Mouse (Mus musculus) lung, embryonic 16.5 days (tissue): Measurements from ENCODE around the gene Gm5108. TPM values are rescaled to one million over a fixed set of nuclear protein-coding genes. Genes with fewer than 3 reads are reported as not detected.

Experiments used
- ATAC-seq: fragments of 200-750 bp; cut with Nextera tagmentation; 2 replicates; pipeline ENCODE4 v1.8.0; 2017; ENCODE audit warnings: low read depth, mild to moderate bottlenecking, moderate library complexity
- H3K27ac ChIP-seq: fragments of 300-500 bp; sonication (generic); 2 replicates; pipeline ENCODE4 v1.5.1; 2014; ENCODE audit warnings: mild to moderate bottlenecking, control low read depth, low read length
- H3K27me3 ChIP-seq: fragments of 300-500 bp; sonication (generic); 2 replicates; pipeline ENCODE4 v1.6.1; 2014; ENCODE audit warnings: low read depth, low read length, mixed read lengths; ENCODE audit not compliant: control insufficient read depth, insufficient read depth
- H3K36me3 ChIP-seq: fragments of 300-500 bp; sonication (generic); 2 replicates; pipeline ENCODE4 v1.6.1; 2014; ENCODE audit warnings: low read length; ENCODE audit not compliant: control insufficient read depth, insufficient read depth
- H3K4me1 ChIP-seq: fragments of 300-500 bp; sonication (generic); replicated peaks from 2 replicates; pipeline ENCODE4 v1.6.1; 2014; ENCODE audit warnings: low read length, mixed read lengths; ENCODE audit not compliant: control insufficient read depth, insufficient read depth
- H3K4me2 ChIP-seq: fragments of 300-500 bp; sonication (generic); 2 replicates; pipeline ENCODE4 v1.6.1; 2014; ENCODE audit warnings: low read depth, low read length, control low read depth
- H3K4me3 ChIP-seq: fragments of 300-500 bp; sonication (generic); 2 replicates; pipeline ENCODE4 v1.5.1; 2014; ENCODE audit warnings: mild to moderate bottlenecking, low read length, control low read depth
- H3K9ac ChIP-seq: fragments of 300-500 bp; sonication (generic); 2 replicates; pipeline ENCODE4 v1.6.1; 2014; ENCODE audit warnings: low read length, control low read depth
- H3K9me3 ChIP-seq: fragments of 300-500 bp; sonication (generic); 2 replicates; pipeline ENCODE4 v1.6.1; 2016; ENCODE audit warnings: low read length; ENCODE audit not compliant: control insufficient read depth
- WGBS: fragments of 180-500 bp; shearing (Covaris S2); extraction: QIAGEN DNeasy Blood & Tissue Kit; methylation state at CpG from one replicate; pipeline ENCODE4 v1.1.7; 2014; 5-methylcytosine and 5-hydroxymethylcytosine counted together
- polyA plus RNA-seq: library from polyadenylated mRNA; unstranded; fragments of >200 nt; fragmentation: Nextera tagmentation; extraction: Ambion mirVana; gene quantifications from 2 replicates; pipeline ENCODE4 v1.2.1, GENCODE M21; 2015

Gm5108 gene
- polyA plus RNA-seq, 1 experiment from 2014 or later: not detected

- H3K27me3 ChIP-seq: no peaks in the 10 kb centered on the region
- no peak overlapping the region for H3K4me2 ChIP-seq
- H3K4me1 ChIP-seq: no peaks in the 10 kb centered on the region
- no peaks in the 10 kb centered on the region for H3K9me3 ChIP-seq
- H3K27ac ChIP-seq: no peak overlapping the region
- 91% methylated on average over 5 of the region's 5 CpGs for WGBS
- H3K36me3 ChIP-seq: no peaks in the 10 kb centered on the region
- ATAC-seq: no peak
- H3K9ac ChIP-seq: no peak overlapping the region
- no peak overlapping the region for H3K4me3 ChIP-seq
Measured at GRCm38 (mm10) chr5:67948074-67948473, 6.6 kb downstream of the Gm5108 start.

- no peak overlapping the region for H3K4me3 ChIP-seq
- H3K9ac ChIP-seq: no peak overlapping the region
- H3K4me2 ChIP-seq: no peak overlapping the region
- no peaks in the 10 kb centered on the region for H3K36me3 ChIP-seq
- H3K27ac ChIP-seq: no peak overlapping the region
- H3K9me3 ChIP-seq: no peaks in the 10 kb centered on the region
- no peaks in the 10 kb centered on the region for H3K4me1 ChIP-seq
- H3K27me3 ChIP-seq: no peaks in the 10 kb centered on the region
- no peak for ATAC-seq
- 66% methylated on average over 4 of the region's 4 CpGs for WGBS
Measured at GRCm38 (mm10) chr5:67954097-67954496, 12.6 kb downstream of the Gm5108 start.

DNA sequence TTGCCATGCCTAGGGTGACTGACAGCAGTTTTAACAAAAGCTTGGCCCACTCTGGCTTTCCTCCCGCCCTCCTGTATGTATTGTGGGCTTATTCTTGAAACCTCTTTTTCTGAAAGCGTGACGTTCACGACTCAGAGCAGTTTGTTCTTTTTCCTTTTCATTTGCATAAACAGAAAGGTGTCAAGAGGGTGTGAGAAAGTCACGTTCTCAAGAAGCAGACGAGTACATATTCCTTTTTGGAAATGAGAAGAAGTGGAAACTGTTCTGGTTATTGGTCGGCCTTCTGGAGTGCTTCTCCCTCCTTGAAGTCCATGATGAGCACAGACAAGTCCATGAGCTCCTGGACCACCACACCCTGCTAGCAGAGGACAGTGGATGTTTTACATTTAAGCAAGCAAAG, 14.0 kb downstream of the Gm5108 start:
- Histone ChIP-seq H3K4me2 (no peak overlapping the region), H3K9me3 (no peaks in the 10 kb centered on the region), H3K4me1 (no peaks in the 10 kb centered on the region), H3K27ac (no peak overlapping the region), H3K36me3 (no peaks in the 10 kb centered on the region), H3K27me3 (no peaks in the 10 kb centered on the region), H3K4me3 (no peak overlapping the region), H3K9ac (no peak overlapping the region)
- WGBS: 58% methylated on average over 7 of the region's 7 CpGs
- no peak for ATAC-seq

DNA sequence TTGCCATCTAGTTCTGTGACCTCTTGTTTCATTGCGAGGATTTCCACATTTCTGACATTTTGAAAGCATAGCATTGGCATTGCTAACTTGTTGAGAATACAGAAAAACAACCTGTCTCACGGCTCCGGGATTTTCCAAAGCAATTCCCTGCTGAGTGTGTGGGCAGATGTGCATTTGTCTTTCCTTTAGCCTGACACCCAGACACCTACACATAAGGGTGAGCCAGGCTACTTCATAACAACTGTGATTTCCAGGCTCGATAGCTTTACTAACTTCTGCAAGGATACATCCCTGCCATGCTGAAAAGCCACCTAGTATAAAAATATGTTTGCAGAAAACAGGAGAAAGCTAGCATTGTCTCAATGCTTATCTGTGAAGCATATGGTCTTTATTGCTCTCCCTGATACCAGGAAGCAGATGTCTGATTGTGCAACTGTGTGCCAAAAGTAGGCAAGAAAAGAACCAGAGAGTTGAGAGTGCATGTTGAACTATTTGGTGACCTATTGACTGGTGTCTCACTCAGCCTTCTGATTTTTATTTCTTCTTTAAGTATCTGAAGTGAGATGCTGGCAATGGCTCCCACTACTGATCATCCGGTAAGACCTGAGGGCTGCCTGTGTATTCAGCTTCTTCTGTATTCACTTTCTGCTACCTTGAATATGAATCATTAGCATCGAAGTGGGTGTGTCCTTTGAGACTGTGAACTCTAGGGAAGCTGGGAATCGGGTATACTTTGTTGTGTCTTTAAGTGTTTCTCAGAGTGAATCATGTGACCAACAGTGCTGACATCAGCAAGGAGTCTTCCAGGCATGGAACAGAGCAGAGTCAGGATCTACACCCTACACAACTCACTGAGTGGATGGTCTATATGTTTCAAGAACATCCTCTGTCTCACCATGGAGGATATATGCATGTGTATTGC, 20.5 kb downstream of the Gm5108 start:
- ATAC-seq: no peak
- no peak overlapping the region for H3K4me2 ChIP-seq
- no peaks in the 10 kb centered on the region for H3K9me3 ChIP-seq
- no peaks in the 10 kb centered on the region for H3K36me3 ChIP-seq
- H3K4me1 ChIP-seq: no peaks in the 10 kb centered on the region
- 71% methylated on average over 7 of the region's 7 CpGs for WGBS
- H3K27me3 ChIP-seq: no peaks in the 10 kb centered on the region
- H3K27ac ChIP-seq: no peak overlapping the region
- no peak overlapping the region for H3K9ac ChIP-seq
- H3K4me3 ChIP-seq: no peak overlapping the region

DNA sequence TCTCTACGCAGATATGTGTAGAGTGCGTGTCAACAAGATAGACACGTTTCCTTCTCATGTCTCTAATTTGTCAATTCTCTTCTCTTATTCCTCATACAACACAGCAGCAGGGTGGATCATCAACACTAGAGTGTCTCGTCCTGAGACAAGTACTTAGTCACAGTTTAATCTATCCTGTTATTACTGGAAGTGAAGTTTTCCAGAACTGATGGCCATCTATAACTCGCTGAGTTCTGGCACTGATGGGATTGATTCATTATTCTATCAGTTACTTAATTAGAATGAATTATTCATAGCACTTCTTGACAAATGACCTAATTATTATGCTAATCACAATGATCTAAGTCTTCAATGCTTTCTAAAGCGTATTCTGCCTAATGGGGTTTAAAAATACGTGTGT, 28.1 kb downstream of the Gm5108 start:
- WGBS: 72% methylated on average over 7 of the region's 7 CpGs
- Histone ChIP-seq H3K4me1 (no peaks in the 10 kb centered on the region), H3K36me3 (no peaks in the 10 kb centered on the region), H3K27ac (no peak overlapping the region), H3K27me3 (no peaks in the 10 kb centered on the region), H3K9me3 (no peaks in the 10 kb centered on the region), H3K4me2 (no peak overlapping the region), H3K9ac (no peak overlapping the region), H3K4me3 (no peak overlapping the region)
- no peak for ATAC-seq

- H3K27me3 ChIP-seq: no peaks in the 10 kb centered on the region
- ATAC-seq: no peak
- H3K4me3 ChIP-seq: no peak overlapping the region
- no peak overlapping the region for H3K4me2 ChIP-seq
- H3K27ac ChIP-seq: no peak overlapping the region
- 67% methylated on average over 3 of the region's 3 CpGs for WGBS
- no peaks in the 10 kb centered on the region for H3K9me3 ChIP-seq
- H3K9ac ChIP-seq: no peak overlapping the region
- no peaks in the 10 kb centered on the region for H3K4me1 ChIP-seq
- no peaks in the 10 kb centered on the region for H3K36me3 ChIP-seq
Measured at GRCm38 (mm10) chr5:67981946-67982526, 40.6 kb downstream of the Gm5108 start.

- Histone ChIP-seq H3K36me3 (no peaks in the 10 kb centered on the region), H3K9ac (no peak overlapping the region), H3K4me1 (peaks cover 2% of the 10 kb centered on the region; the same call in 1 of the 2 replicates), H3K9me3 (no peaks in the 10 kb centered on the region), H3K27me3 (no peaks in the 10 kb centered on the region), H3K27ac (peak overlapping the region; percentile 80; the same call in 1 of the 2 replicates), H3K4me3 (no peak overlapping the region), H3K4me2 (no peak overlapping the region)
- ATAC-seq: peak; percentile 88
Measured at GRCm38 (mm10) chr5:67990426-67990825, 49.0 kb downstream of the Gm5108 start.

GRCm38 (mm10) chr5:68002611-68003010, 61.1 kb downstream of the Gm5108 start:
- Histone ChIP-seq H3K9me3 (no peaks in the 10 kb centered on the region), H3K4me3 (no peak overlapping the region)

GRCm38 (mm10) chr5:68003904-68004303, 62.4 kb downstream of the Gm5108 start:
- H3K4me3 ChIP-seq: no peak overlapping the region
- no peak for ATAC-seq
- H3K9me3 ChIP-seq: no peaks in the 10 kb centered on the region
- no peak overlapping the region for H3K9ac ChIP-seq
- no peaks in the 10 kb centered on the region for H3K36me3 ChIP-seq
- H3K27ac ChIP-seq: no peak overlapping the region
- WGBS: 73% methylated on average over 2 of the region's 2 CpGs
- H3K4me2 ChIP-seq: no peak overlapping the region
- H3K27me3 ChIP-seq: no peaks in the 10 kb centered on the region
- no peaks in the 10 kb centered on the region for H3K4me1 ChIP-seq

More at GRCm38 (mm10) chr5:68002611-68003010, 61.1 kb downstream of the Gm5108 start:
- Histone ChIP-seq H3K4me1 (no peaks in the 10 kb centered on the region), H3K27ac (no peak overlapping the region), H3K4me2 (no peak overlapping the region), H3K36me3 (no peaks in the 10 kb centered on the region), H3K9ac (no peak overlapping the region), H3K27me3 (no peaks in the 10 kb centered on the region)
- ATAC-seq: no peak
- 87% methylated on average over 6 of the region's 6 CpGs for WGBS
